Mouse (Mus musculus) CH12.LX (cell line): Measurements from ENCODE around the gene Lgr6.

Source experiments
- CTCF ChIP-seq, 2 experiments: IDR thresholded peaks in 1 of 2; conservative IDR thresholded peaks in 1 of 2; 2 replicates each; pipeline ENCODE4 v1.5.1; 2011 to 2012; ENCODE audit warnings: low read depth in 2 of 2, low read length in 2 of 2, improper control_type of control experiment in 1 of 2, inconsistent platforms in 1 of 2, mild to moderate bottlenecking in 1 of 2, moderate library complexity in 1 of 2
- EP300 ChIP-seq: IDR thresholded peaks from 2 replicates; pipeline ENCODE4 v1.6.1; 2011; ENCODE audit warnings: low read length, improper control_type of control experiment
- ZC3H11A ChIP-seq: IDR thresholded peaks from 2 replicates; pipeline ENCODE4 v1.6.1; 2012; ENCODE audit warnings: low read depth, mild to moderate bottlenecking, inconsistent platforms, low read length, improper control_type of control experiment

- TF ChIP-seq ZC3H11A: no peak
- no peak for TF ChIP-seq CTCF (conservative IDR thresholded peaks at IDR 0.05 in 1 of 2, IDR thresholded peaks at IDR 0.05 in 1 of 2; ENCODE audit: low read depth in 2 of 2, low read length in 2 of 2)
- TF ChIP-seq EP300: no peak
Measured at GRCm38 (mm10) chr1:135026275-135026674, 78.8 kb downstream of the Lgr6 start.
